Mouse (Mus musculus) lung, postnatal 14 days (tissue): ENCODE data around the gene Gm853.

ENCODE experiments used
- DNase-seq: peaks from one replicate; pipeline ENCODE4 v3.0.0; 2021

Gene Gm853

DNA sequence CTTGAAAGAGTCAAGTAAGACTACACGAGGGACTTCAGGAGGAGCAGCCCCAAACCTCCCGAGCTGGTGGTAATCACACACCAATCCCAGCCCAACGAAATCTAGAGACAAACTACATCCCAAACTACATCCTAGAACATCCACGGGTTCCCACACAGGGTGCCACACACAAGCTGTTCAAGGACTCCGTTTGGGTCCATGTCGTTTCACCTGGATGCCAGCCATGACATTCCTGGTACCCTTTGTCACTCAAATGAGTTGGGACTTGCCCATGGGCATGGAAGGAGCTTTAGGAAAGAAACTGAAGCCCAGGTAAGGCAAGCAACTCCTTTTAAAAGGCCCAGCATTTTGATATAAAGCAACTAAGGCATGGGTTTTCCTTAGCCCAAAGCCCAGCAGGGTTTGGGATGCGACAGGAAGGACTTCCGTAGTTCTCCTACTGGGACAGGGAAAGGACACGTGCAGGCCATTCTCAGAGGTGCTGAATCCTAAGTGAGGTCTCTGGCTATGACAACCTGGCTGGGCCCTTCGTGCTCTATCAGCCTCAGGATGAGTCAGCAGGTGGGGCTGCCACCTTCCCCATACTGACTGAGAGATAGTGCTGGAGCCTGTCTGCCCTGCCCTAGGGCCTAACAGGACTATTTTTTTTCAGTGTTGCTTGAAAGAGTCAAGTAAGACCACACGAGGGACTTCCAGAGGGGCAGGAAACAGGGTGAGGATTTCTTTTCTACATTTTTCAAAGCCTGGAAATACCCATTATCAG lies 49.0 kb downstream of the Gm853 start:
- DNase-seq, result no peak

DNA sequence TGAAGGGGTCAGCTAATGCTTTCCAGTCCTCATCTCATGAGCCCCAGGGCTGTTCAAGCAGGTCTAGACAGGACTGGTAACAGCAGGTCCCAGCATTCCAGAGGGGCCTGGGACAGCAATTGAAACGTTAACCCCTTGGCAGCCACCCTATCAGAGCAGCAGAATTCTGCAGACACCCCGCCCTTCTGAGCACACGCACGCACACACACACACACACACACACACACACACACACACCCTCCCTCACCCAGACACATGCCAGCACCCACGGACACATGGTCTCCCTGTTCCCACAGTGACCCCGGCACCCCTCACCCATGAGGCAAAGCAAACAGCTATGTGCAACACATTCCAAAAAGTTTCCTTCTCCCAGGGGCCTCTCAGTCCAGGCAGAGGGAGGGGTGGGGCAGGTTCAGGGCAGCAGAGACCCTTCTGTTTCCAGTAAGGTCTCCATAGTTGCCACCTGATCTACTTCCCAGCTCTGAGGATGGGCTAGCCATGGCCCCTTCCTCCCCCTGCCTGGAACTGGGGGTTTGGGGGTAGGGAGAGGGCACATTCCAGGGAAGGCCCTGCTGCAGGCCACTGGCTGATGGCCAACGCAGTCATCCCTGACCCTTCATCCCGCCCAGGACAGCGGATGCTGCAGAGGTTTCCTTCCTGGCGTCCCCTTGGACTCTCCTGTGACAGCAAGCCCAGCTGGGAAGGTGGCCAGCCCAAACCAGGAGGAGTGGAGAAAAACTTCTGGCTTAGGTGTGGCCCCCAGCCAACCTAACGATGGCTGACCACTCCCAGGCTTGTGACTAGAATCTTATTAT lies 50.0 kb downstream of the Gm853 start:
- peak; percentile 66 for DNase-seq

GRCm38 (mm10) chr4:130170362-130170761 lies 51.8 kb downstream of the Gm853 start:
- DNase-seq, result no peak

DNA sequence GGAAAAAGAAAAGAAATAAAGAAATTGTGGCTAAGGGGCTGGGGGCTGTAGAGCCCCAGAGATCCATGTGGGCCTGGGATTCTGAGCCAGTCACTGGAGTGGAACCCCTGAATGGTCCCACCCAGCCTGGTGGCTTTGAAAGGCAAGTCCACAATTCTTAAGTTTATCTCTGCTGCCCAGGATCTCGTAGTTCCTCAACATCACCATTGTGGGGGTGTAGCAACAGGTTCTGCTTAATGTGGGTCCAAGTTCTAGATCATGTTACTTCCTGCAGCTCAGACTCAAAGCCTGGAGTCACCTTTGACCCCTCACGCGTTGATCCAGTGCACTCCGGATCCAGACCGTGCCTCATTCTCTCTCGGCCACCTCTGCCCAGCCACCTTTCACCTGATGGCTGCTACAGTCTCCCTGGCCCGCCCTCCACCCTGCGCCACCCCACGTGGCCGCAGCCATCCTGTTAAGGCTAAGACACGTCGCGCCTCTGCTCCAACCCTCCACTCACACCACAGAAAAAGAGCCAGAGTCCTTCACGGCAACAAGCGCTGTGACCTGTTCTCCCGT lies 52.7 kb downstream of the Gm853 start:
- no peak for DNase-seq

DNA sequence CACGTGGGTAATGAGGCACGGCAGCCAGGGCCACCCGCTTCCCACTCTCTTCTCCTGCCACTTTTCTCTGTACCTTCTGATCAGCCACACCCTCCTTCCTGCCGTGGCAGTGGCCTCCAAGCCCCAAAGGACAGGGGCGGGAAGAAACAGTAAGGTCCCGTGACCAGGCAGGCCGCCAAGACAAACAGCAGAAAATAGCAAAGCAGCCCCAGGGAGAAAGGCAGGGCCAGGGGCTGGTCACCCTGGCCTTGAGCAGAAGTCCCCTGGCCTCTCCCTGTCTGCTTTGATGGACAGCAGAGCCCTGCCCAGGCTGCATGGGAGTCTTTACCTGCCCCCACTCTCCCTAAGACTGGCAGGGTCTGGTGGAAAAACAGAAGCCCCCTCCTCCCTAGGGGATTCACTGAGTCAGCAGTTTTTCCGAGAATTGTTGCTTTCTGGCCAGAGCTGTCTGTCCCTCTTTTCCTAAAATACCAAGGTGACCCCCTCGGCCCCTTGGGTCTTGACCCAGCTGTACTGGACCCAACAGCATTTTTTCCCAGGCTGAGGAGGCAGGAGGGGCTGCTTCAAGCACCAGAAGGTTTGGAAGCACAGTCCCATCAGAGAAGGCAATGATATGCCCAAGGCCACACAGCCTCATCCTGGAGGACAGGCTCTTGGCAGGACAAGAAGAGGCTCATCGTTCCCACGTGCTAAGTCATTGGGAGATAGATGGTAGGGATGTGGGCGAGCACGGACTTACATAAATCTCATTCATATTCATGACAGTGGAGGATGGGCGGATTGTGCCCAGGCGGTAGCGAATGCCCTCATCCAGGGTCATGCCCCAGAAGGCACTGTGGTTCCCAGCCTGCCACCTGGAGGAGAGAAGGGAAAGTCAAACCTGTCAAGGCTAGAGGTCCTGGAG lies 53.7 kb downstream of the Gm853 start:
- peak; percentile 92 for DNase-seq

DNA sequence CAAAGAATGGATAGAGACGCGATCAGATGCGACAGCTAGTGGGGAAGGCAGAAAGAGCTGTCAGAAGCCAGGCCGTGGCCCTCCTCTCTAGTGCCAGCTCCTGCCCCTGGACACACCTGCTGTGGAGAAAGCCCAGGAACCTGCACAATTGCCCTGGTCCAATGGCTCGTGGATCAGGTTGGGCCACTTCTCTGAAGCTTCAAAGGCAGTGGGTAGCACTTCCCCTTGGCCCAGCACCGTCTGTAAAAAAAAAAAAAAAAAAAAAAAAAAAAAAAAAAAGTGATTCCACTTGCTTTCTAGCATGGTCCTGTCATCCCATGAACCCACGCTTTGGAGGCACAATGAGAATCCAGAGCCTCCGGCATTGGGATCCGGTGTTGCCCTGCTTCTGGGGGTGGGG lies 54.4 kb downstream of the Gm853 start:
- DNase-seq, result no peak

DNA sequence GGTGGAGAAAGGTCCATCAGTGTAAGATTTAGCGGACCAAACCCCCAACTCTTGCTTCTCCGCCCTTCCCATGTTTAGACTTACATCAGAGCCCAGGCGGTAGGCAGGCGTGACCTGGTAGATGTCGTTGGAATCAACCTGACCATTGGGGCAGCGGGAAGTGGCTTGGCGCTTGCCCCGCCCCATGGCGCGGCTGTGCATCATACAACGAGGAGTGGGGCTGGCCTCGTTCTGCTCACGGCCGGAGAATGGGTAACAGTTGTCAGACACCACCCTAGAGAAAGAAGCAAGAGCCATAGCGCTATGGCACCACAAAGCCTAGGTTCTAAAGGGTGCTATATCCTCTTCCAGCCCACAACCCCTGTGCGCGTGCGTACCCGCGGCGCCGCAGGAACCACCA lies 54.9 kb downstream of the Gm853 start:
- no peak for DNase-seq

DNA sequence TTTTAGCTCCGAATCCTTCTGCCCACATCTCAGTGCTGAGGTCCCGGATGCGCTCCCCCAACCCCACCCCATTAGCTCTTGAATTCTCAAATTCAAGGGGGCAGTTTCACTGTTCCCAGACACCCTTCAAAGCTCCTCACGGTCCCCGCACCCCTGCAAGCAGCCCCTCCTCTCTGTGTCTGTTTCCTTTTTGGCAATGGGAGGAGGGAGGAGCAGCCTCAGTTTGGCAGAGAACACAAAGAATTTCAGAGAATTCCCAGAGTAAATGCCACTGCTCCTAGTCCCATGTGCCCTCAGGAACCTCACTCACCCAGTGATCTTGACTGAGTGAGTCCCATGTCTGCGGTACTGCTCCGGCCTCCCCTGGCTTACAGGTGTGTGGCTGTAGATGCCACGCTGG lies 55.6 kb downstream of the Gm853 start:
- no peak for DNase-seq

- no peak for DNase-seq
Observed at GRCm38 (mm10) chr4:130166061-130166460, 56.1 kb downstream of the Gm853 start.

DNA sequence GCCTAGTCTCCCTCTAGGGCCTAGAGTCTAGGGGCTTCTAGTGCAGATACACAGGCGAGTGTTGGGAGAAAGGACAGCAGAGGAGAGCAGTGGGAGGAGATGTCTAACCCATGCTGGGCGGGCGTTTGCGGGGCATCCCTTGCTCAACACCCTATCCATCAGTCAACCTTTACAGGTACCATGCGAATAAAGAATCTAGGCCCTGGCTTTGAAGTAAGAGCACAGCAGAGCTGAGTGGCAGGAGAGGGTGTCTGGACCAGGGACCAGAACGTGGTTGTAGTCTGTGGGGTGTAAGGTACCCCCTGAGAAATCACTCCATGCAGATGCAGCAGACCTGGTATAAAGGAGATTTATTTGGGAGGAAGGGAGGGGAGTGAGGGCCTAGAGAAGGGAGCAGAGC lies 58.1 kb downstream of the Gm853 start:
- DNase-seq, result no peak

- peak; percentile 66 for DNase-seq
Observed at GRCm38 (mm10) chr4:130163391-130163861, 58.8 kb downstream of the Gm853 start.

DNA sequence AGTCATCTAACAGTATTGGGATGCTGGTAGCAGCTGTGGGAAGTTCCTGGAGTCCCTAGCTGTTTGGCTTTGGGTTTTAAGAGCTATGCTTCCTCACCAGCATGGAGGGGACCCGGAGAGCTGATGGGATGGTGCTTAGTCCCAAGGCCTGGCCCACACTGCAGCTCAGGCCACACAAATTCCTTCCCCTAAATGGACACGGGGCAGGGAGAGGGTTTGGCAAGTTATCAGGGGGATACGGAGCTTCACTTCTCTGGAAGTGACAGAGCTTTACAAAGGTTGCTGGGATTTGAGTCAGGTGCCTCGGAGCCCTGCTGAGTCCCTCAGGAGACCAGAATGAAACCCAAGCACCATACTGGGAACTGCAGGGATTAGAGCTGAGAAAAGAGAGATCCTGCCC lies 60.9 kb downstream of the Gm853 start:
- no peak for DNase-seq
